Mouse (Mus musculus): ENCODE data around the gene Pla2g2f. TPM values are rescaled to one million over a fixed set of nuclear protein-coding genes. Genes with fewer than 3 reads are reported as not detected.

Pla2g2f gene
- polyA plus RNA-seq, 1 experiment from 2014 or later, result 6.5 TPM

DNA sequence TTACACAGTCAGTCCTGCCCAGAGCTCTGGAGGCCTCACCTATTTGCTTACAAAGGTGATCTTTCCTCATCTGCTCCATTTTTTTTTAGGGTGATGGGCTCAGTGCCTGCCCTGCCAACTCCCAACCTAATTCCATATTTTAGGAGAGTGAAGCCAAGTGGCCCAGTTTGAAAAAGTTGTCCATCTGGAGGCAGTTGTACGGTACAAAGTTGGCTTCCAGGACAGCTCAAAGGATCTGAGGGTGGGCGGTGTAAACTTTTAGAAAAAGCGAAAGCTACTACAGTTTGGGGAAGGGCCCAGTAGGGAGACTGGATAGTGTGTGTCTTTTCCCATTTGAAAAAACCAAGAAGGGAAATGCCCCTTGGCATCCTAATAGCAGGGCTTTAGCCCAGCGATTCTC lies 22.6 kb downstream of the Pla2g2f start:
- ATAC-seq (ENCODE audit: low read depth) (no peak), DNase-seq (ENCODE audit: low spot score) (no peak)
- Histone ChIP-seq H3K9ac (ENCODE audit: low read depth, low read length) (no peak overlapping the region), H3K27ac (replicated peaks; ENCODE audit: low read depth, low read length) (no peak overlapping the region), H3K9me3 (ENCODE audit: control insufficient read depth, low read length) (no peaks in the 10 kb centered on the region), H3K36me3 (ENCODE audit: control insufficient read depth, insufficient read depth, low read length) (no peaks in the 10 kb centered on the region), H3K4me1 (ENCODE audit: control insufficient read depth, insufficient read depth, low read length) (peaks cover 6% of the 10 kb centered on the region; the same call in 1 of the 2 replicates), H3K4me3 (ENCODE audit: low read depth, low read length) (no peak overlapping the region), H3K4me2 (ENCODE audit: low read depth, low read length) (no peak overlapping the region), H3K27me3 (replicated peaks; ENCODE audit: control insufficient read depth, insufficient read depth, low read length) (no peaks in the 10 kb centered on the region)
- 88% methylated on average over 4 of the region's 4 CpGs for WGBS

DNA sequence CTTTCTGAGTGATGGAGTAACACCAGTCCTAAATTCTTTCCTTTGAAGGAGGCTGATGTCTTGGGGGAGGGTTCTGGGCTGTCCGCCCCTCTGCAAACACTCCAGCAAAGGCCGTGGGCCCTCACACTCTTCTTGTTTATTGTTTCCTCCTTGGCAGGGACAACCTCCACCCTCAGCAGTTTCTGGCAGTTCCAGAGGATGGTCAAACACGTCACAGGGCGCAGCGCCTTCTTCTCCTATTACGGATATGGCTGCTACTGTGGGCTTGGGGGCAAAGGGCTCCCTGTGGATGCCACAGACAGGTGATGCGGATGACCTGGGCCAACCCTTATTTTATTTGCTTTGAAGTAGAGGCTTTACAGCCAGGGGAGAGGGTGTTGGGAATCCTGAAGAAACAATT lies 23.3 kb downstream of the Pla2g2f start:
- WGBS, result 69% methylated on average over 7 of the region's 7 CpGs
- no peak overlapping the region for H3K9ac ChIP-seq (ENCODE audit: low read depth, low read length)
- no peak overlapping the region for H3K4me3 ChIP-seq (ENCODE audit: low read depth, low read length)
- H3K27ac ChIP-seq (replicated peaks; ENCODE audit: low read depth, low read length), result no peak overlapping the region
- no peaks in the 10 kb centered on the region for H3K9me3 ChIP-seq (ENCODE audit: control insufficient read depth, low read length)
- H3K27me3 ChIP-seq (replicated peaks; ENCODE audit: control insufficient read depth, insufficient read depth, low read length), result no peaks in the 10 kb centered on the region
- no peak overlapping the region for H3K4me2 ChIP-seq (ENCODE audit: low read depth, low read length)
- H3K4me1 ChIP-seq (ENCODE audit: control insufficient read depth, insufficient read depth, low read length), result peaks cover 2% of the 10 kb centered on the region; the same call in 1 of the 2 replicates
- no peaks in the 10 kb centered on the region for H3K36me3 ChIP-seq (ENCODE audit: control insufficient read depth, insufficient read depth, low read length)
- no peak for DNase-seq (ENCODE audit: low spot score)
- ATAC-seq (ENCODE audit: low read depth), result no peak

DNA sequence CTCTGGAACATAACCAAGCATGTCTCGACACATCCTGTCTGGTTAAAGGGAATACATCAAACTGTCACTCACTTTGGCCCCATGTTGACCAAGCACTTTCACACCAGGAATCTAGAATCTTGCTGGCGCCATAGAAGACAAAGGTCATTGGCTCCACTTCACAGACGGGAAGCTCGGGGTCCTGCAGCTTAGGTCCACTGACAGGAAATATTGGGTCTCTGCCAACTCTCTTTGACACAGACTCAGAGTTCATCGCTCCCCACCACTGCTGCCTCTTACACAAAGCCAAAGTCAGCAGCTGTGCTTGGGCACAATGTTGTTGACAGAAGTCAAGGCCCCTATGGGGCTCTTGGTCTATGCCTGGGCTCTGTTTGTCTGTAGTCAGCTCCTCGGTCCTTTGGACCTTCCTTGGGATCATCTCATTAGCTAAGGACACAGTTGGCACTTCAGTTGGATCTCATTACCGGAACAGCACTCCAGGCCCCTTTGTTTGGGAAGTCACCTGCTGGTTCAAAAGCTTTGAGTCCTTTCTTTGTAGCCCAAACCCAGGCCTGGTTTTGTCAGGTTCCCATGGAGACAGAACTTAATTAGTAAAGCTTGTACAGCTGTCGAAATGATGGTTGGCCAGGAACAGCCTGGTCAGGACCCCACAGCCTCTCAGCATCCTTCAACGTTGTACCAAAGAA lies 28.3 kb downstream of the Pla2g2f start:
- Histone ChIP-seq H3K27ac (replicated peaks; ENCODE audit: low read depth, low read length) (no peak overlapping the region), H3K4me1 (ENCODE audit: control insufficient read depth, insufficient read depth, low read length) (peaks cover 16% of the 10 kb centered on the region), H3K36me3 (ENCODE audit: control insufficient read depth, insufficient read depth, low read length) (no peaks in the 10 kb centered on the region), H3K4me3 (ENCODE audit: low read depth, low read length) (no peak overlapping the region), H3K9me3 (ENCODE audit: control insufficient read depth, low read length) (no peaks in the 10 kb centered on the region), H3K27me3 (replicated peaks; ENCODE audit: control insufficient read depth, insufficient read depth, low read length) (no peaks in the 10 kb centered on the region), H3K4me2 (ENCODE audit: low read depth, low read length) (no peak overlapping the region), H3K9ac (ENCODE audit: low read depth, low read length) (no peak overlapping the region)
- WGBS, result 38% methylated on average over 9 of the region's 9 CpGs
- DNase-seq (ENCODE audit: low spot score), result peak; percentile 79
- ATAC-seq (ENCODE audit: low read depth), result peak; percentile 48

DNA sequence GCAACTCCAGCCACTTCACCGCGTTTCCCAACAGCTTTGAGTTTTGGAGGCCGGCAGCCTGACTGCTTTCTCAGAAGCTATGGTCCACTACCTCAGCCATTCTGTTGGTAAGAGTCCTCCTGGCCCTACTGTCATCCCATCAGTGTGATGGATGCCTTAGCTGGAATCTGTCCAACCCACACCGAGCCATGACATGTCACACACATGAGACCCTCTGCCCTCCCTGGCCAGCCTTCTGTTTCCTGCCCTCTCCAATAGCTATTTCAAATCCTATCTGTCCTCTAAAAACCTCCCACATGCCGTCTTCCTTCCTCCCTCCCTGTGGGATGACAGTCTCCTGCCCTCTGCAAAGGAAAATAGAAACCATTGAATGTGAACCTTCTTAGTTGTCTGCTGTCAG lies 31.7 kb downstream of the Pla2g2f start:
- ATAC-seq (ENCODE audit: low read depth) (no peak), DNase-seq (ENCODE audit: low spot score) (no peak)
- peaks cover 20% of the 10 kb centered on the region for H3K4me1 ChIP-seq (ENCODE audit: control insufficient read depth, insufficient read depth, low read length)
- 70% methylated on average over 5 of the region's 5 CpGs for WGBS
- no peak overlapping the region for H3K27ac ChIP-seq (replicated peaks; ENCODE audit: low read depth, low read length)
- no peaks in the 10 kb centered on the region for H3K36me3 ChIP-seq (ENCODE audit: control insufficient read depth, insufficient read depth, low read length)
- no peak overlapping the region for H3K4me3 ChIP-seq (ENCODE audit: low read depth, low read length)
- no peak overlapping the region for H3K9ac ChIP-seq (ENCODE audit: low read depth, low read length)
- no peaks in the 10 kb centered on the region for H3K9me3 ChIP-seq (ENCODE audit: control insufficient read depth, low read length)
- H3K27me3 ChIP-seq (replicated peaks; ENCODE audit: control insufficient read depth, insufficient read depth, low read length), result no peaks in the 10 kb centered on the region
- H3K4me2 ChIP-seq (ENCODE audit: low read depth, low read length), result no peak overlapping the region

DNA sequence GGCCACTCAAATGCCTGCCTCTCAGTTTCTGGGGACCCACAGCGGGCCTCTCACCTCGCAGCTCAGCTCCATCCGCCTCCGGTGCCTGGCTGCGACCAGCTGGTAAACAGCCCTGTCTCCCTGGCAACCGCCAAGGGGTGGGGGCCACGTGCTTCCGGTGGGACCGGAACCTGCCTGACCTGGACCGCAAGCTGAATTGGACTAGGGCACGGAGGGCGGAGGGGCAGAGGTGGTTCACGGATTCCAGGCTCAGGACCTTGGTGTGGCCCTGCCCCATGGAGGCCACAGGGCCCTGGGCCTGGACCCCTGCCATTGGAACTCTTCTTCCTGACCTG lies 32.3 kb downstream of the Pla2g2f start:
- ATAC-seq (ENCODE audit: low read depth) (peak; percentile 74), DNase-seq (ENCODE audit: low spot score) (peak; percentile 78)
- 0% methylated on average over 13 of the region's 13 CpGs for WGBS
- H3K4me1 ChIP-seq (ENCODE audit: control insufficient read depth, insufficient read depth, low read length), result peaks cover 20% of the 10 kb centered on the region
- peak overlapping the region; percentile 52 for H3K9ac ChIP-seq (ENCODE audit: low read depth, low read length)
- H3K9me3 ChIP-seq (ENCODE audit: control insufficient read depth, low read length), result no peaks in the 10 kb centered on the region
- 0 out of 2 replicates have a peak overlapping the region, but pooled peaks have one; percentile 41 for H3K27ac ChIP-seq (replicated peaks; ENCODE audit: low read depth, low read length)
- H3K4me2 ChIP-seq (ENCODE audit: low read depth, low read length), result peak overlapping the region; percentile 58
- H3K27me3 ChIP-seq (replicated peaks; ENCODE audit: control insufficient read depth, insufficient read depth, low read length), result no peaks in the 10 kb centered on the region
- H3K4me3 ChIP-seq (ENCODE audit: low read depth, low read length), result peak overlapping the region; percentile 26
- no peaks in the 10 kb centered on the region for H3K36me3 ChIP-seq (ENCODE audit: control insufficient read depth, insufficient read depth, low read length)

DNA sequence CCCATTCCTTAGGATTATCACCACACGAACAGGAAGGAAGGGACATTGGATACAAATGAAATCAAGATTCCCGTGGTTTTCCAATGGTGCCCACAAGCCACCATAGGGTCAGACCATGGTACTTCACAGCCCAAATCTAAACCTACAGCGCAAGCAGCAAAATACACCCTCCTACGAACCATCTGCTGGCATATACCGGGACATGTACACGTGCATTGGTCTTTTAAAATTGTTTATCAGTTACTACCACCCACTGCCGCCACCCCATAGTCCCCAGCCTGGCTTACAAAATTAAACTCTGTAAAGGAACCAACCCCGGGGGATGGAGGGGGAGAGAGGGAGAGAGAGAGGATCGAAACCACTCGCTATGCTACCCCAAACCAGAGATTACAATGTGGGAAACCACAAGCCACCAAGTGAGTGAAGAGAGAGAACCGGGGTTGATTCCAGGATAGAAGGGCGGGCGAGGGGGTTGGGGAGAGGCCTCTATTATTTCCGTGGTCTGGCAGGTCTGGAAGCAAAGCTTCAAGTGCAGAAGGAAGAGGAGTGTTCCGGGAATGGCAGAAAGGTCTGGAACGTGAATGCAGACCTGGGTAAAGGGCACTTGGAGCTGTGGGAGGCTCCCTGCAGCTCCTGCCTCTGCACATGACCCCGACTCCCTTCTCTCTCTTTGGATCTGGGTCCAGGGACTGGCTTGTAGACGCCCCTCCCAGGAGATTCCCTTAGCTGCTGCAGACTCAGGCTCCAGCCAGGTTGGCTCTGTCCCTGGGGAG lies 32.9 kb downstream of the Pla2g2f start, which contains the start of gene Pla2g2c:
Gene Pla2g2c (plus strand): TSS at position 439 of the 773 bp plus-strand sequence.
- DNase-seq (ENCODE audit: low spot score) (peak; percentile 64), ATAC-seq (ENCODE audit: low read depth) (peak; percentile 21)
- Histone ChIP-seq H3K27me3 (replicated peaks; ENCODE audit: control insufficient read depth, insufficient read depth, low read length) (no peaks in the 10 kb centered on the region), H3K4me1 (ENCODE audit: control insufficient read depth, insufficient read depth, low read length) (peaks cover 20% of the 10 kb centered on the region), H3K4me3 (ENCODE audit: low read depth, low read length) (peak within 1 kb of the TSS; percentile 26), H3K9ac (ENCODE audit: low read depth, low read length) (peak within 1 kb of the TSS; percentile 52), H3K9me3 (ENCODE audit: control insufficient read depth, low read length) (no peaks in the 10 kb centered on the region), H3K4me2 (ENCODE audit: low read depth, low read length) (peak within 1 kb of the TSS; percentile 58), H3K36me3 (ENCODE audit: control insufficient read depth, insufficient read depth, low read length) (no peaks in the 10 kb centered on the region), H3K27ac (replicated peaks; ENCODE audit: low read depth, low read length) (peak within 1 kb of the TSS; percentile 45; the same call in 1 of the 2 replicates)
- 42% methylated on average over 18 of the region's 18 CpGs for WGBS

DNA sequence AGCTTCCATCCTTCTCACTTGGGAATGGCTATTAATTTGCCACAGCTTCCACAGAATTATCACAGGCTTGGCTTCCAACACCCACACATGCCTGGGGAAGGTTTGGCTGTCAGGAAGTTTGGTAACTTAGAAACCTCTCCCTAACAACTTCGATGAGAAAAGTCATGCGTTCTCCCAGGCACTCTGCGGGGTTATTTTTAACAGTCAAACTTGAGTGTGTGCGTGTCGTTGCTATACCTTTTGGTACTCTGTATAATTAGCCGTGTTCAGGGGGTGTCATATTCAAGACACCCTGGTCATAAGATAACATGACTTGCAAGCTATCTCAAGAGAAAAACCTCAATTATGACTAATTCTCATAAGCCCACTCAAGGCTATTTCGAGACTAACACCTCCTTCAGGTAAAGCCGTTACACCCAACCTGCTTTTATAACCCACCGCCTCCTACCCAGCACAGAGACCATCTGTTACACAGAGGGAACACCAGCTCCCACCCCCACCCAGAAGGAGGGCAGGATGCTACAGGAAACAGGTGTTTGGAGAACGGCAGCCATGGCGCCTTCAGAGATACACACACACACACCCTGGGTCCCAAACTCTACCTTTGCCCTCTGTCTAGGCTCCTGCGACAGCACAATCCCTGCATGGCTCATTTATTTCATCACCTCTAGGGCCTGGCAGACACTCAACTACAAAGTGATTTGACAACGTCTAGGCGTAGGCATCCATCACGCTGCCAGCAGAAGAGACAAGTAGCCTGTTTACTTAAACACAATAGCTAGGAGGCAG lies 33.7 kb downstream of the Pla2g2f start:
- Histone ChIP-seq H3K4me2 (ENCODE audit: low read depth, low read length) (no peak overlapping the region), H3K27me3 (replicated peaks; ENCODE audit: control insufficient read depth, insufficient read depth, low read length) (no peaks in the 10 kb centered on the region), H3K36me3 (ENCODE audit: control insufficient read depth, insufficient read depth, low read length) (no peaks in the 10 kb centered on the region), H3K4me1 (ENCODE audit: control insufficient read depth, insufficient read depth, low read length) (peaks cover 20% of the 10 kb centered on the region), H3K4me3 (ENCODE audit: low read depth, low read length) (no peak overlapping the region), H3K9ac (ENCODE audit: low read depth, low read length) (no peak overlapping the region), H3K9me3 (ENCODE audit: control insufficient read depth, low read length) (no peaks in the 10 kb centered on the region), H3K27ac (replicated peaks; ENCODE audit: low read depth, low read length) (peak overlapping the region; percentile 45; the same call in 1 of the 2 replicates)
- no peak for ATAC-seq (ENCODE audit: low read depth)
- DNase-seq (ENCODE audit: low spot score), result no peak
- WGBS, result 67% methylated on average over 15 of the region's 15 CpGs

DNA sequence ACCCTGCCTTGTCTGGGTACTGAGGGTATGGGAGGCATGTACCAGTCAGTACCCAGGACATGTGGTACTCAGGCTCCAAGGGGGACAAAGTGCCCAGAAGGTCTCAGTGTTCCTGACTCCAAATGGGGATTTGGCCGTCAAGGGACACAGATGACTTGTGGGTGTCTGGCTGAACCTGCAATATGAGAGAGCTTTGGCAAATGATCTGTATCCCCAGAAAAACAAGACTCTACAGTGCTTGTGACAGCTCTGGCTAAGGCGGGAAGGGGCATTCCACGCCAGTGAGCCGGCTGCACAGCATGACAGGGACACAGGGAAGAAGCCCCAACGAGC lies 38.2 kb downstream of the Pla2g2f start:
- ATAC-seq (ENCODE audit: low read depth) (no peak), DNase-seq (ENCODE audit: low spot score) (no peak)
- Histone ChIP-seq H3K27ac (replicated peaks; ENCODE audit: low read depth, low read length) (no peak overlapping the region), H3K4me3 (ENCODE audit: low read depth, low read length) (no peak overlapping the region), H3K9me3 (ENCODE audit: control insufficient read depth, low read length) (no peaks in the 10 kb centered on the region), H3K4me1 (ENCODE audit: control insufficient read depth, insufficient read depth, low read length) (peaks cover 5% of the 10 kb centered on the region; the same call in 1 of the 2 replicates), H3K36me3 (ENCODE audit: control insufficient read depth, insufficient read depth, low read length) (no peaks in the 10 kb centered on the region), H3K27me3 (replicated peaks; ENCODE audit: control insufficient read depth, insufficient read depth, low read length) (no peaks in the 10 kb centered on the region), H3K9ac (ENCODE audit: low read depth, low read length) (no peak overlapping the region), H3K4me2 (ENCODE audit: low read depth, low read length) (no peak overlapping the region)
- WGBS, result 75% methylated on average over 5 of the region's 5 CpGs

Data from embryonic facial prominence, embryonic 14.5 days (tissue).